Mouse (Mus musculus): ENCODE measurements around the gene Psmd14.

Gene Psmd14

DNA sequence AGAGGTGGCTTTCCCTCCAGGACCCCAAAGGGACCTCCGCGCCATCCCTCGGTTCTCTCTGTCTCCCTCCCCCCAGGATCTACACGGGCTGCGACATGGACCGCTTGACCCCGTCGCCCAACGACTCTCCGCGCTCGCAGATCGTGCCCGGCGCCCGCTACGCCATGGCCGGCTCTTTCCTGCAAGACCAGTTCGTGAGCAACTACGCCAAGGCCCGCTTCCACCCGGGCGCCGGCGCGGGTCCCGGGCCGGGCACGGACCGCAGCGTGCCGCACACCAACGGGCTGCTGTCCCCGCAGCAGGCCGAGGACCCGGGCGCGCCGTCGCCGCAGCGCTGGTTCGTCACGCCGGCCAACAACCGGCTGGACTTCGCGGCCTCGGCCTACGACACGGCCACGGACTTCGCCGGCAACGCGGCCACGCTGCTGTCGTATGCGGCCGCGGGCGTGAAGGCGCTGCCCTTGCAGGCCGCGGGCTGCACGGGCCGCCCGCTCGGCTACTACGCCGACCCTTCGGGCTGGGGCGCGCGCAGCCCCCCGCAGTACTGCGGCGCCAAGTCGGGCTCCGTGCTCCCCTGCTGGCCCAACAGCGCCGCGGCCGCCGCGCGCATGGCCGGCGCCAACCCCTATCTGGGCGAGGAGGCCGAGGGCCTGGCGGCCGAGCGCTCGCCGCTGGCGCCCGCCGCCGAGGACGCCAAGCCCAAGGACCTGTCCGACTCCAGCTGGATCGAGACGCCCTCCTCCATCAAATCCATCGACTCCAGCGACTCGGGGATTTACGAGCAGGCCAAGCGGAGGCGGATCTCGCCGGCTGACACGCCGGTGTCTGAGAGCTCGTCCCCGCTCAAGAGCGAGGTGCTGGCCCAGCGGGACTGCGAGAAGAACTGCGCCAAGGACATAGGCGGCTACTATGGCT is 100.3 kb downstream of the Psmd14 start:
- no peak for DNase-seq (ENCODE audit: low read depth in 2 of 2, low spot score in 2 of 2)

- no peak for DNase-seq (ENCODE audit: low read depth in 2 of 2, low spot score in 2 of 2)
These were observed 101.0 kb downstream of the Psmd14 start for GRCm38 (mm10) chr2:61812536-61812935.

DNA sequence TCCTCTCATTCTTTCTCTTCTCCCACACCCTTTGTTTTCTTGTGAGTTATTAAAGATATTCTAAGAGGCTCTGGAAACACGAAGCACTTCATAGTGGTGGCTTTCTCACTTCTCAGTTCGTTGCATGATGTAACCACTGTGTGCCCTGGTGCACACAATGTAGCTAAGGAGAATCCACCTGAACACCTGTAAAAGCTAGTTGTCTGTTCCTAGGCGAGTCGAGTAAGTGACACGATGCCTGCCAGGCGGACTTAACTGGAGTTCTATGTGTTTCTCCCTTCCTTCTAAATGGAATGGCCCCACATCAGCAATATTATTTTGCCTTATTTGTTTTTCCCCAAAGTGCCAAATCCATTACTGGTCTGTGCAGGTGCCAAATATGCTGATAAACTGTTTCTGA is 101.6 kb downstream of the Psmd14 start:
- DNase-seq (ENCODE audit: low read depth in 2 of 2, low spot score in 2 of 2), result no peak

DNA sequence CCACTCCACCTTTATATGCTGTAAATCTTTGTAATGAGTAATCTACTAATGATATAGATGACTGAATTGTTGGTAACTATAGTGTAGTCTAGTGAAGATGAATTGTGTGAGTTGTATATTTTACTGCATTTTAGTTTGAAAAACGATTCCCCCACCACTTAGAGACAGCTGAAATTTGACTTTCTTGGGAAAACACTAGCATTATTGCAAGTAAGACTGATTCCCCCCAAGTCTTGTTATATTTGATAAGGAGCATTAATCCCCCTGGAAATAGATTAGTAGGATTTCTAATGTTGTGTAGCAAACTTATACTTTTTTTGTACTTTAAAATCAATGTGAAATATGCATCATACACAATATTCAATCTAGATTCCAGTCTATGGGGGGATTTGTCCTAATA is 102.0 kb downstream of the Psmd14 start:
- DNase-seq (ENCODE audit: low read depth in 2 of 2, low spot score in 2 of 2), result no peak

- no peak for DNase-seq (ENCODE audit: low read depth in 2 of 2, low spot score in 2 of 2)
These were observed 103.3 kb downstream of the Psmd14 start for GRCm38 (mm10) chr2:61814548-61815473.

DNA sequence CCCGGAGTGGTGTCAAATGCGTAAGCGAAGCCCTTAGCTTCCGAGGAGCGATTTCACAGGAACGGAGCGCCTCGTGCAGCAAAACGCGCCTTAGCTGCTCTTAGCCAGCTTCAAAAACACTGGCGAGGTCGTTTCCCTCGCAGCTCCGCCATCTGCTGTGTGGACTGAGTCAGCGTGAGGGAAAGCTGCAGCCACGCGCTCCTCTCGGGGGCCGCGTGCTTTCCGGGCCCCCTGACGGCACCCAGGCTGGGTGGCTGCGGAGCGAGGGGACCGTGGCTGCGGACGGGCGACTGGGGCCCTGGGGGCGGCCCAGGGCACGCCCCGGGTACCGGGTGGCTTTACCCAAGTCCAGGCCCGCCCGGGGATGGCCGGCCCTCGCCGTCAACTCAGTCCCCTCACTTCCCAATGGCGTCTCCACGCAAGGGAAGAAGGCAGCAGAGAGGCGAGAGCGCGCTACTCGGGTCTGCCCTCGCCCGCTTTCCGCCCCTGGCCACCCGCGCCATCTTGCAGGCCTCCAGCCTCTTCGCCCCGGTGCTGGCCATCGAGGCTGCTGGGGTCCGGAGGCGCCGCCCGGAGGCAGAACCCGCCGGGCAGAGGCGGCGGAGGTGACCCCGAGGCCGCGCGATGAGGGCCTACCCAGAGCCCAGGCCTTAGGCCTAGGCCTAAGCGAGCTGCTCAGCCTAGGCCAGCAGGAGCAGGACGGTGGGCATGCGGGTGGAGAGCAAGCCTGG is 104.3 kb downstream of the Psmd14 start:
- no peak for DNase-seq (ENCODE audit: low read depth in 2 of 2, low spot score in 2 of 2)

DNA sequence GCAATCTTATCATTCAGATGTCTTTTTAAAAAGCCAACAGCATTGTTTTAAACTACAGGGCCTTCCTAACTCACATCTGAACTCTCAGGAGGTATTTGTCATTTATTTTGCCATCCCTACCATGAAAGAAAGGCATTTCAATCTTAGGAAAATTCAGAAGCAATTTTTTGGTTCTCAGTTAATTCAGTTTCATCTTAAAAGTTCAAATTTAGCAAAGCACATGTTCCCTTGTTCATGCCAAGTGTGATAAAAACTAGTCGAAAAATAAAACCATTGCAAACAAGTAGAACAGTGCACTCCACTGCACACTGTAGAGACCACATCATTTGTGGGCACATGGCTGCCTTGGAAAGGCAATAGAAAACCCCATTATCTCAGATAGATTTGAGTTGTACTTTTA is 106.7 kb downstream of the Psmd14 start:
- DNase-seq (ENCODE audit: low read depth in 2 of 2, low spot score in 2 of 2), result no peak

- DNase-seq (ENCODE audit: low read depth in 2 of 2, low spot score in 2 of 2), result no peak
These were observed 108.7 kb downstream of the Psmd14 start for GRCm38 (mm10) chr2:61820203-61820602.

- no peak for DNase-seq (ENCODE audit: low read depth in 2 of 2, low spot score in 2 of 2)
These were observed 112.1 kb downstream of the Psmd14 start for GRCm38 (mm10) chr2:61823426-61824140.

DNA sequence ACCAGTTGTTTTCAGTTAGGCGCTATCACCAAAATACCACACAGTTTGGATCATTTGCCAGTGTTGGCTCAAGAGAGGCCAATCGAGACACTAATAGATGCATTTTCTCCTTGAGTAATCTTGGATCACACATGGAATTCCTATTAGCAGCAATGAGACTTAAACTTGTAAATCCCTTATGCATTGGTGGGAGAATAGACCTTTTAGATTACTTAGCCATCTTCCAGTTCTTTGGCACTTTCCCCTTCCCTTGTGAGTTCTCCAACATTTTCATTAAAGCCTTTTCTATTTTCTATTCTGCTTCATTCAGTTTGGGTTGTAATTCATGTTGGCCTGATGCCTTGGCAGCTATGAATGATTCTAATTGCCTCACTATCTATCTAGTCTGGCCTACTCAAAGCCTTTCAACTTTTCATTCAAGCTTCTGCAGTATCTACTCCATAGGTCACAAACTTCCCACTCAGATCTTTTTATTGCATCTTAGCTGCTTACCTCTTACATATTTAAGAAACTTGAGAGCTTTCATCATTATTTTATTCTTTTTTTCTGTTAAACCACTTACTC is 125.8 kb downstream of the Psmd14 start:
- no peak for DNase-seq (ENCODE audit: low read depth in 2 of 2, low spot score in 2 of 2)
